Mouse (Mus musculus) olfactory bulb, adult 2 months (tissue): ENCODE results near the gene Rbm28.

ENCODE experiments used
- CTCF ChIP-seq: fragments of 200-500 bp; IDR thresholded peaks from 2 replicates; pipeline ENCODE4 v1.5.1; 2012; ENCODE audit warnings: low read depth, mild to moderate bottlenecking, low read length, moderate library complexity; ENCODE audit not compliant: insufficient read depth
- POLR2A ChIP-seq: fragments of 200-500 bp; IDR thresholded peaks from 2 replicates; pipeline ENCODE4 v1.6.1; 2012; ENCODE audit warnings: mild to moderate bottlenecking, low read depth, low read length, moderate library complexity; ENCODE audit not compliant: insufficient read depth

GRCm38 (mm10) chr6:29169675-29170062, 4.9 kb upstream of the Rbm28 start:
- no peak for TF ChIP-seq POLR2A
- TF ChIP-seq CTCF: no peak
